Mouse (Mus musculus): ENCODE results near the gene Plekhg5. TPM values are rescaled to one million over a fixed set of nuclear protein-coding genes. Genes with fewer than 3 reads are reported as not detected.

Plekhg5 gene
- total and polyA plus RNA-seq, 3 experiments, result 0.05 to 2.1 (median 1.1) TPM

- Histone ChIP-seq H3K36me3 (replicated peaks in 1 of 2; ENCODE audit: control insufficient read depth in 1 of 2, insufficient read depth in 1 of 2, low read length in 1 of 2) (no peaks in the 10 kb centered on the region), H3K4me2 (ENCODE audit: insufficient read depth, low read depth, poor library complexity, severe bottlenecking) (no peak overlapping the region), H3K9ac (ENCODE audit: insufficient read depth, low read depth) (no peak overlapping the region), H3K27ac (ENCODE audit: insufficient read depth, low read depth) (no peak overlapping the region), H3K4me1 (ENCODE audit: control insufficient read depth in 1 of 2, insufficient read depth in 2 of 2) (peaks cover 15 to 19% of the 10 kb centered on the region in 2 experiments), H3K4me3 (replicated peaks in 1 of 3; ENCODE audit: low read depth in 2 of 3, low read length in 2 of 3, poor library complexity in 1 of 3) (no peak overlapping the region), H3K79me2 (replicated peaks; ENCODE audit: control insufficient read depth, extremely low read depth, insufficient read depth, poor library complexity, severe bottlenecking) (no peaks in the 10 kb centered on the region), H3K27me3 (replicated peaks) (peaks cover 84% of the 10 kb centered on the region), H3K9me3 (replicated peaks; ENCODE audit: low read length) (peaks cover 6% of the 10 kb centered on the region)
- no peak for DNase-seq (ENCODE audit: extremely low read depth)
- TF ChIP-seq ELF1 (IDR thresholded peaks at IDR 0.05; ENCODE audit: low read depth, low read length) (no peak), RAD21 (IDR thresholded peaks at IDR 0.05; ENCODE audit: low read depth, low read length) (no peak), RCOR1 (conservative IDR thresholded peaks at IDR 0.05; ENCODE audit: low read depth, low read length) (no peak), ETS1 (conservative IDR thresholded peaks at IDR 0.05; ENCODE audit: low read depth, low read length) (no peak), PAX5 (IDR thresholded peaks at IDR 0.05; ENCODE audit: low read length) (no peak), POLR2AphosphoS2 (IDR thresholded peaks at IDR 0.05; ENCODE audit: low read depth, low read length) (no peak), CTCF (conservative IDR thresholded peaks at IDR 0.05 in 1 of 2, IDR thresholded peaks at IDR 0.05 in 1 of 2; ENCODE audit: low read depth in 2 of 2, low read length in 2 of 2) (no peak), POLR2A (IDR thresholded peaks at IDR 0.05; ENCODE audit: low read depth, low read length) (no peak), USF1 (IDR thresholded peaks at IDR 0.05; ENCODE audit: low read depth, low read length) (no peak)
- in situ Hi-C loops (cut with MboI; ENCODE audit: low pct_ligation_motif_present, low pct_unique_long_range_greater_than_20kb, low sequenced_read_pairs) (no loop called here), dilution Hi-C loops (cut with MboI; ENCODE audit: extremely low pct_ligation_motif_present, extremely low pct_unique_long_range_greater_than_20kb, low sequenced_read_pairs) (no loop called here)
Observed at GRCm38 (mm10) chr4:152090191-152090590, 17.9 kb downstream of the Plekhg5 start.

DNA sequence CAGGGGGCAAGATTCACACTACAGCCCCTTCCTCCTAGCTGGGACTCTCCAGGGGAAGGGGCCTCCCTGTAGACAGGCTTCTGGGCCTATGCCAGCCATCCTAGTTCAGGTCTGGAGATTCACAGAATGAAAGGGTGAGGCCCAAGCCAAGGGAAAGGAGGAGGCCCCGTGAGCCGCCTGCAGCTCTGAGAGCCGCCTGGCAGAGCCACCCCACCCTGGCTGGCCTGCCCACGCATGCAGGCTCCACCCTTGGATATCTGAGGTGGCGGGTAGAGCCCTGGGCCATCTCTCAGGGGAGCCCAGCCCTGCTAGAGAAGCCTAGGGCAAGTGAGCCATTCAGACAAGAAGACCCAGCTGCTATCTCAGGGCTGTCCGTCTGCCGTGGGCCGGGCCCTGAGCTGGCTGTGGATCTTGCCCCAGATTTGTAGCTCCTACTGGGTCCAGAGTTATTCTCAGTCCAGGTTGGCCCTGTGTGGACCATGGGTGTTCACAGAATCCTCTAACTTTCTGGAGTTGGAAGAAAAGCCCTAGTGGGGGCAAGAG lies 20.5 kb downstream of the Plekhg5 start:
- no peaks in the 10 kb centered on the region for H3K36me3 ChIP-seq (replicated peaks in 1 of 2; ENCODE audit: control insufficient read depth in 1 of 2, insufficient read depth in 1 of 2, low read length in 1 of 2)
- H3K27ac ChIP-seq (ENCODE audit: insufficient read depth, low read depth), result no peak overlapping the region

DNA sequence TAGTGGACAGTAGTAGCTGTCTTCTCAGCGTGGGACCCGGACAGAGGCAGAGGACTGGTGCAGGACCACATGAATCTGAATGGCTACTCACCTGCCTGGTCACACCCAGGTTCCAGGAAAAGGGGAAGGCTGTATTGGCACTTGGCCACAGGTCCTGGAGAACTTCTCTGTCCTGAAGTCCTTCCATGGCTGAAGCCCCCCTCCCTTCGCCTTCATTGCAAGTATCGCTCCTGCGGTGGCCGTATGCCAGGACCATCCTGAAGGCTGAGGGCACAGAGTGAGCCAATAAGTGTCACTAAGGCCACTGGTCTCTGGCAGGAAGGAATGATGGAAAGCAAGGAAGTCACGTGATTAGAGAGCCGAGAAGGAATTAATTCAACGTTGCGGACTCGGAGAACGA lies 21.9 kb downstream of the Plekhg5 start:
- Histone ChIP-seq H3K27ac (ENCODE audit: insufficient read depth, low read depth) (no peak overlapping the region), H3K36me3 (replicated peaks in 1 of 2; ENCODE audit: control insufficient read depth in 1 of 2, insufficient read depth in 1 of 2, low read length in 1 of 2) (no peaks in the 10 kb centered on the region), H3K4me3 (replicated peaks in 1 of 3; ENCODE audit: low read depth in 2 of 3, low read length in 2 of 3, poor library complexity in 1 of 3) (no peak overlapping the region), H3K4me1 (ENCODE audit: control insufficient read depth in 1 of 2, insufficient read depth in 2 of 2) (peaks cover 10 to 13% of the 10 kb centered on the region in 2 experiments), H3K9ac (ENCODE audit: insufficient read depth, low read depth) (no peak overlapping the region), H3K9me3 (replicated peaks; ENCODE audit: low read length) (no peaks in the 10 kb centered on the region), H3K27me3 (replicated peaks) (peaks cover 76% of the 10 kb centered on the region), H3K4me2 (ENCODE audit: insufficient read depth, low read depth, poor library complexity, severe bottlenecking) (no peak overlapping the region), H3K79me2 (replicated peaks; ENCODE audit: control insufficient read depth, extremely low read depth, insufficient read depth, poor library complexity, severe bottlenecking) (no peaks in the 10 kb centered on the region)
- DNase-seq (ENCODE audit: extremely low read depth), result no peak
- in situ Hi-C loops (cut with MboI; ENCODE audit: low pct_ligation_motif_present, low pct_unique_long_range_greater_than_20kb, low sequenced_read_pairs), result no loop called here
- dilution Hi-C loops (cut with MboI; ENCODE audit: extremely low pct_ligation_motif_present, extremely low pct_unique_long_range_greater_than_20kb, low sequenced_read_pairs), result no loop called here
- TF ChIP-seq HCFC1 (IDR thresholded peaks at IDR 0.05; ENCODE audit: low read depth, low read length) (no peak), RAD21 (IDR thresholded peaks at IDR 0.05; ENCODE audit: low read depth, low read length) (no peak), JUN (IDR thresholded peaks at IDR 0.05; ENCODE audit: insufficient read depth, low read depth, low read length) (no peak), IRF4 (IDR thresholded peaks at IDR 0.05; ENCODE audit: low read depth, low read length) (no peak), SMC3 (IDR thresholded peaks at IDR 0.05; ENCODE audit: low read depth, low read length) (no peak), SIN3A (IDR thresholded peaks at IDR 0.05; ENCODE audit: low read length) (no peak)

More for the DNA sequence above, 20.5 kb downstream of the Plekhg5 start:
- Histone ChIP-seq H3K27me3 (replicated peaks) (peaks cover 78% of the 10 kb centered on the region), H3K9me3 (replicated peaks; ENCODE audit: low read length) (no peaks in the 10 kb centered on the region), H3K79me2 (replicated peaks; ENCODE audit: control insufficient read depth, extremely low read depth, insufficient read depth, poor library complexity, severe bottlenecking) (no peaks in the 10 kb centered on the region), H3K4me1 (ENCODE audit: control insufficient read depth in 1 of 2, insufficient read depth in 2 of 2) (peaks cover 10 to 13% of the 10 kb centered on the region in 2 experiments), H3K4me3 (replicated peaks in 1 of 3; ENCODE audit: low read depth in 2 of 3, low read length in 2 of 3, poor library complexity in 1 of 3) (no peak overlapping the region), H3K9ac (ENCODE audit: insufficient read depth, low read depth) (no peak overlapping the region), H3K4me2 (ENCODE audit: insufficient read depth, low read depth, poor library complexity, severe bottlenecking) (no peak overlapping the region)
- TF ChIP-seq JUND (conservative IDR thresholded peaks at IDR 0.05; ENCODE audit: low read depth, low read length) (no peak), IRF4 (IDR thresholded peaks at IDR 0.05; ENCODE audit: low read depth, low read length) (no peak), ZC3H11A (IDR thresholded peaks at IDR 0.05; ENCODE audit: low read depth, low read length) (no peak), USF1 (IDR thresholded peaks at IDR 0.05; ENCODE audit: low read depth, low read length) (no peak)
- no peak for DNase-seq (ENCODE audit: extremely low read depth)
- in situ Hi-C loops (cut with MboI; ENCODE audit: low pct_ligation_motif_present, low pct_unique_long_range_greater_than_20kb, low sequenced_read_pairs) (no loop called here), dilution Hi-C loops (cut with MboI; ENCODE audit: extremely low pct_ligation_motif_present, extremely low pct_unique_long_range_greater_than_20kb, low sequenced_read_pairs) (no loop called here)
